Mouse (Mus musculus) lung, postnatal 0 days (tissue): ENCODE measurements at regions not wholly inside any gene's neighbourhood (a gene's known extent, or its start where the extent isn't known, plus 50 kb on each side); places are given as distances from the start of the nearest gene placed in this dataset.

ENCODE experiments used
- CTCF ChIP-seq: IDR thresholded peaks from 2 replicates; pipeline ENCODE4 v1.5.1; 2016; ENCODE audit warnings: antibody characterized with exemption, mild to moderate bottlenecking
- EP300 ChIP-seq: IDR thresholded peaks from 2 replicates; pipeline ENCODE4 v1.6.1; 2016; ENCODE audit warnings: antibody characterized with exemption, mild to moderate bottlenecking, control low read depth

DNA sequence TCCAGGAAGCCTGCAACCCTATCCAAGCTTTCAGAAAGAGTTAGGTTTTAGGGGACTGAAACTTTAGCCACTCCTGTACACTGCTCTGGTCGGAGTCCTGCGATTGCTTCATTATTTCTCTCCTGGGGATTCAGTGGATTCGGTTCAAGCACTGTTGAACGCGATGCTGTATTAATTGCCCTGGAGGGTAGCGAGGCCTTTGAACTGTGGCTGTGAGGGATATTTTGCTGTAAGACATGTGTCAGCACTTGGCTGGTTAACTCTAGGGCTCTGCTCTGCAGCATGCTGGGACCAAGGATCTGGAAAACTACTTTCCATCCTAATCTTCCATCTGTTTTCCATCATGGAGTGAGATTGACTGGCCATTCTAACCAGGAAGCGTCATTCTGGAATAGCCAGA lies 374.0 kb downstream of the Epha4 start:
- TF ChIP-seq CTCF (no peak), EP300 (no peak)
